8 mouse cellular contexts compared by ENCODE assay signal in the genomic region with DNA sequence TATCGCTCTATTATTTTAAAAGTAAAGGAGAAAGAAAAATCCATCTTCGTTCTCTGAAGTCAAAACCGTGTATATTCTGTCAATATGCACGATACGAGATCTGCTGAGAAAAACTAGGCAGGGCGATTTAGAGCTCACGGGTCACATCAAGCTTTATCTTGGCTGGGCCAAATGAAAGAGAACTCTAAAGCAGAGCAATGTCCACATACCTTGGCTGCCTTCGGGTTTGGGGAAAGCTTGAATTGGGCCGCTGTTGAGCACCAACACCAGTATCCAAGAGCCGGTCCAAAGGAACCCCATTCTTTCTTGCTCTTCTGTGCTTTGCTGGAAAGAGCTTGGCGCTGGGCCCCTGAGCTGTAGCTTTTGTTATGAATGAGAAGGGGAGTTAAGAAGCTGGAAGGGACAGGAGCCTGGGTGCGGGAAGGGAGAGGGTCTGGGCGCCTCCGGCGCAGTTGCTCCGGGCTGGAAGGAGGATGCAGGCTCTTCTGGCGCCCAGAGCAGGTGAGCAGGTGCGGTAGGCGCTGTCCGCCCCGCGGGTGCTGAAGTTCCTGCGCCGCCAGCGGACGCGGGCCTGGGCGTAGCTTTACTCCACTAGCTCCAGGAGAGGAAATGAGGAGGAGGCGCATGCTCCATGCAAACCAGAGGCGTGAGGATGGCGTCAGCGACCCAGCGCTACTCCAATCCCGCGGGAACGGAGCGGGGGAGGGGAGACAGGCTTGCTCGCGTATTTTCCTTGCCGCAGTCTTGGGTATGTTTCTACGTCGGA. TPM values are rescaled to one million over a fixed set of nuclear protein-coding genes. Genes with fewer than 3 reads are reported as not detected.
DNase-seq lines count a peak whose midpoint lies in the region; TF ChIP-seq lines count a peak whose summit lies in the region.

A gene (minus strand): TSS at position 631 of the 766 bp plus-strand sequence.

- peak within 1 kb of the TSS; percentile 97 for H3K27ac ChIP-seq in layer of hippocampus, adult 2 months

- no peak for TF ChIP-seq POLR2A in lung, adult 2 months (IDR thresholded peaks at IDR 0.05; ENCODE audit: borderline replicate concordance, extremely low read depth, low read depth, low read length)

- no peaks in the 10 kb centered on the region for H3K4me1 ChIP-seq in lung, adult 2 months (ENCODE audit: control insufficient read depth, insufficient read depth, low read length)

- WGBS in lung, adult 2 months = 10% methylated on average over 42 of the region's 42 CpGs

- peak within 1 kb of the TSS; percentile 80 for H3K4me3 ChIP-seq in layer of hippocampus, adult 2 months
- H3K4me3 ChIP-seq in lung, adult 2 months (replicated peaks; ENCODE audit: extremely low read depth, low read depth, low read length) = no peak within 1 kb of the TSS

- peak; percentile 98 for DNase-seq in ES-CJ7 (ENCODE audit: low read depth, low spot score)
- DNase-seq in cerebellum, adult 18-20 months = peak; percentile 96 to 98
- DNase-seq in forelimb bud, embryonic 11.5 days (ENCODE audit: low read depth, low spot score) = peak; percentile 90
- peak; percentile 82 for DNase-seq in heart, postnatal 4 days
- peak; percentile 95 to 96 for DNase-seq in layer of hippocampus, adult 2 months (ENCODE audit: low spot score in 2 of 2)
- peak; percentile 54 for DNase-seq in lung, adult 2 months
- DNase-seq in ovary, postnatal 10 days (ENCODE audit: low spot score) = peak; percentile 54
- peak; percentile 83 for DNase-seq in thymus, postnatal 4 days

- TF ChIP-seq CTCF in layer of hippocampus, adult 2 months (conservative IDR thresholded peaks at IDR 0.05) = no peak
- TF ChIP-seq CTCF in lung, adult 2 months (IDR thresholded peaks at IDR 0.05; ENCODE audit: insufficient read depth, low read length) = no peak

RNA-seq across cellular contexts. Expression of the gene that starts here (rescaled TPM):
- under 1 TPM; 0.52 to 0.64 TPM for total RNA-seq in heart, postnatal 4 days (2021)
- 100 to 1,000 TPM; 270 to 283 TPM for total RNA-seq in layer of hippocampus, adult 2 months (2021)
- 0.38 and 1.6 TPM in 2 replicates for polyA plus RNA-seq in lung, adult 2 months (2012; rRNA removed)

Comparison
In these comparisons a context has a peak if more than half of its experiments do, and no peak if none do; other contexts are left out.
1. RNA of the gene that starts here (total RNA-seq): 270 to 283 TPM in layer of hippocampus, adult 2 months; 0.52 to 0.64 TPM in heart, postnatal 4 days; every median in the first group is over 100 times any median in the second.
2. Peak in DNase-seq in heart, postnatal 4 days; RNA of the gene not detected or under 1 TPM.
3. Peak in every context shown above with its lines, with median percentiles within 50 percentile points of each other: DNase-seq.